Mouse (Mus musculus) C2C12 (cell line): ENCODE measurements around the gene Glce. TPM values are rescaled to one million over a fixed set of nuclear protein-coding genes. Genes with fewer than 3 reads are reported as not detected.

Experiments used
- H3K27me3 ChIP-seq: one replicate; pipeline ENCODE4 v1.6.1; 2011; ENCODE audit not compliant: control insufficient read depth, insufficient read depth, insufficient read length
- H3K36me3 ChIP-seq: one replicate; pipeline ENCODE4 v1.6.1; 2011; ENCODE audit not compliant: control insufficient read depth, insufficient read depth
- H3K4me3 ChIP-seq: one replicate; pipeline ENCODE4 v1.5.1; 2011; ENCODE audit warnings: mild to moderate bottlenecking, control low read depth; ENCODE audit not compliant: poor library complexity, insufficient read depth, severe bottlenecking
- H3K79me2 ChIP-seq: one replicate; pipeline ENCODE4 v1.6.1; 2011; ENCODE audit not compliant: control insufficient read depth, insufficient read depth
- H3K79me3 ChIP-seq: one replicate; pipeline ENCODE4 v1.6.1; 2011; ENCODE audit warnings: low read depth, control low read depth
- H3ac ChIP-seq: one replicate; pipeline ENCODE3; 2011; ENCODE audit warnings: low read depth; ENCODE audit not compliant: control insufficient read depth, insufficient read length
- CEBPB ChIP-seq: IDR thresholded peaks from one replicate; pipeline ENCODE4 v1.6.1; 2011; ENCODE audit warnings: low read depth, mild to moderate bottlenecking, control low read depth, moderate library complexity
- CTCF ChIP-seq: IDR thresholded peaks from one replicate; pipeline ENCODE4 v1.5.1; 2011; ENCODE audit not compliant: control insufficient read depth, insufficient read depth, insufficient read length
- FOSL1 ChIP-seq: IDR thresholded peaks from one replicate; pipeline ENCODE4 v1.8.0; 2011; ENCODE audit warnings: mild to moderate bottlenecking, low read length; ENCODE audit not compliant: poor library complexity, insufficient read depth, severe bottlenecking
- MAX ChIP-seq: IDR thresholded peaks from one replicate; pipeline ENCODE4 v1.6.1; 2011; ENCODE audit warnings: mild to moderate bottlenecking, control low read depth
- MYOD1 ChIP-seq: IDR thresholded peaks from one replicate; pipeline ENCODE4 v1.6.1; 2011; ENCODE audit warnings: low read depth; ENCODE audit not compliant: control insufficient read depth, insufficient read length
- MYOG ChIP-seq: IDR thresholded peaks from one replicate; pipeline ENCODE4 v1.6.1; 2011; ENCODE audit not compliant: control insufficient read depth, insufficient read length; ENCODE audit errors: extremely low read depth
- USF1 ChIP-seq: IDR thresholded peaks from one replicate; pipeline ENCODE4 v1.6.1; 2011; ENCODE audit warnings: low read depth, mild to moderate bottlenecking, control low read depth, moderate library complexity
- polyA plus RNA-seq: library from polyadenylated mRNA; unstranded; fragments of >200 nt; fragmentation: generic; extraction: Trizol; gene quantifications from one replicate; pipeline ENCODE4 v1.2.1, GENCODE M21; 2012; ENCODE audit warnings: missing spikeins

Gene Glce
- polyA plus RNA-seq, 1 experiment, result 10.1 TPM

- H3K36me3 ChIP-seq, result no peaks in the 10 kb centered on the region
- H3K79me3 ChIP-seq, result peaks cover 14% of the 10 kb centered on the region
- no peak overlapping the region for H3ac ChIP-seq
- peaks cover 30% of the 10 kb centered on the region for H3K79me2 ChIP-seq
- no peak overlapping the region for H3K4me3 ChIP-seq
- no peaks in the 10 kb centered on the region for H3K27me3 ChIP-seq
- TF ChIP-seq USF1 (no peak), MYOG (no peak), CEBPB (no peak), MAX (no peak), FOSL1 (no peak), CTCF (no peak), MYOD1 (no peak)
Observed at GRCm38 (mm10) chr9:62124266-62124665, 1.8 kb upstream of the Glce start.

- no peak for TF ChIP-seq FOSL1
- TF ChIP-seq MYOG, result no peak
- TF ChIP-seq MYOD1, result no peak
- no peak for TF ChIP-seq USF1
- TF ChIP-seq MAX, result no peak
- no peak for TF ChIP-seq CTCF
- no peak for TF ChIP-seq CEBPB
- Histone ChIP-seq H3K79me3 (peaks cover 15% of the 10 kb centered on the region), H3ac (no peak overlapping the region), H3K79me2 (peaks cover 38% of the 10 kb centered on the region), H3K36me3 (no peaks in the 10 kb centered on the region), H3K4me3 (no peak overlapping the region), H3K27me3 (no peaks in the 10 kb centered on the region)
Observed at GRCm38 (mm10) chr9:62123496-62123895, 1.0 kb upstream of the Glce start.

GRCm38 (mm10) chr9:62121551-62122447 lies 656 bp downstream of the Glce start:
- Histone ChIP-seq H3K4me3 (peak overlapping the region; percentile 74), H3K36me3 (no peaks in the 10 kb centered on the region), H3K79me3 (peaks cover 24% of the 10 kb centered on the region), H3K79me2 (peaks cover 55% of the 10 kb centered on the region), H3K27me3 (no peaks in the 10 kb centered on the region), H3ac (peak overlapping the region; percentile 78)
- no peak for TF ChIP-seq MAX
- TF ChIP-seq CTCF, result no peak
- TF ChIP-seq MYOG, result no peak

GRCm38 (mm10) chr9:62118754-62119153 lies 3.7 kb downstream of the Glce start:
- Histone ChIP-seq H3K27me3 (no peaks in the 10 kb centered on the region), H3K79me2 (peaks cover 83% of the 10 kb centered on the region), H3K4me3 (no peak overlapping the region), H3ac (no peak overlapping the region), H3K79me3 (peaks cover 36% of the 10 kb centered on the region), H3K36me3 (no peaks in the 10 kb centered on the region)
- TF ChIP-seq CTCF (no peak), FOSL1 (no peak), MAX (no peak), CEBPB (peak; percentile 74), USF1 (no peak), MYOD1 (peak; percentile 51), MYOG (no peak)

GRCm38 (mm10) chr9:62115826-62116225 lies 6.6 kb downstream of the Glce start:
- Histone ChIP-seq H3K79me3 (peaks cover 37% of the 10 kb centered on the region), H3K79me2 (peaks cover 98% of the 10 kb centered on the region), H3ac (no peak overlapping the region), H3K4me3 (no peak overlapping the region), H3K27me3 (no peaks in the 10 kb centered on the region), H3K36me3 (no peaks in the 10 kb centered on the region)
- no peak for TF ChIP-seq CEBPB
- TF ChIP-seq MAX, result no peak
- no peak for TF ChIP-seq USF1
- TF ChIP-seq MYOD1, result no peak
- TF ChIP-seq CTCF, result no peak
- no peak for TF ChIP-seq FOSL1
- TF ChIP-seq MYOG, result no peak

- peaks cover 3% of the 10 kb centered on the region for H3K79me3 ChIP-seq
- H3K36me3 ChIP-seq, result no peaks in the 10 kb centered on the region
- TF ChIP-seq CTCF, result no peak
- H3K4me3 ChIP-seq, result no peak overlapping the region
- peaks cover 44% of the 10 kb centered on the region for H3K79me2 ChIP-seq
- no peaks in the 10 kb centered on the region for H3K27me3 ChIP-seq
- no peak overlapping the region for H3ac ChIP-seq
Observed at GRCm38 (mm10) chr9:62096603-62097002, 25.9 kb downstream of the Glce start.
